Mouse (Mus musculus): ENCODE data around the gene Kcnk6.

GRCm38 (mm10) chr7:29224756-29225394 lies 7.4 kb downstream of the Kcnk6 start:
- no peak for TF ChIP-seq CTCF (IDR thresholded peaks at IDR 0.05; ENCODE audit: low read depth, low read length)
- no peak for TF ChIP-seq POLR2A (IDR thresholded peaks at IDR 0.05; ENCODE audit: insufficient read depth, low read length)
- no peak for TF ChIP-seq EP300 (IDR thresholded peaks at IDR 0.05; ENCODE audit: insufficient read depth, low read depth, low read length)
